Mouse (Mus musculus) heart, postnatal 0 days (tissue): Measurements from ENCODE around the gene Hspb6.

Source experiments
- CTCF ChIP-seq: IDR thresholded peaks from 2 replicates; pipeline ENCODE4 v1.5.1; 2016; ENCODE audit warnings: antibody characterized with exemption, control low read depth, low read depth
- EP300 ChIP-seq: IDR thresholded peaks from 2 replicates; pipeline ENCODE4 v1.6.1; 2016; ENCODE audit warnings: antibody characterized with exemption, low read depth

- TF ChIP-seq CTCF (no peak), EP300 (no peak)
These were observed 19.0 kb upstream of the Hspb6 start for GRCm38 (mm10) chr7:30532931-30533330.
